Mouse (Mus musculus) bone marrow macrophage, adult 2 months (primary cell): ENCODE results near the gene Fzd1.

Experiments
- CTCF ChIP-seq: IDR thresholded peaks from 2 replicates; pipeline ENCODE4 v1.5.1; 2012; ENCODE audit warnings: low read depth, mild to moderate bottlenecking, low read length, moderate library complexity
- POLR2A ChIP-seq: IDR thresholded peaks from 2 replicates; pipeline ENCODE4 v1.6.1; 2012; ENCODE audit warnings: mild to moderate bottlenecking, low read depth, low read length, borderline replicate concordance

DNA sequence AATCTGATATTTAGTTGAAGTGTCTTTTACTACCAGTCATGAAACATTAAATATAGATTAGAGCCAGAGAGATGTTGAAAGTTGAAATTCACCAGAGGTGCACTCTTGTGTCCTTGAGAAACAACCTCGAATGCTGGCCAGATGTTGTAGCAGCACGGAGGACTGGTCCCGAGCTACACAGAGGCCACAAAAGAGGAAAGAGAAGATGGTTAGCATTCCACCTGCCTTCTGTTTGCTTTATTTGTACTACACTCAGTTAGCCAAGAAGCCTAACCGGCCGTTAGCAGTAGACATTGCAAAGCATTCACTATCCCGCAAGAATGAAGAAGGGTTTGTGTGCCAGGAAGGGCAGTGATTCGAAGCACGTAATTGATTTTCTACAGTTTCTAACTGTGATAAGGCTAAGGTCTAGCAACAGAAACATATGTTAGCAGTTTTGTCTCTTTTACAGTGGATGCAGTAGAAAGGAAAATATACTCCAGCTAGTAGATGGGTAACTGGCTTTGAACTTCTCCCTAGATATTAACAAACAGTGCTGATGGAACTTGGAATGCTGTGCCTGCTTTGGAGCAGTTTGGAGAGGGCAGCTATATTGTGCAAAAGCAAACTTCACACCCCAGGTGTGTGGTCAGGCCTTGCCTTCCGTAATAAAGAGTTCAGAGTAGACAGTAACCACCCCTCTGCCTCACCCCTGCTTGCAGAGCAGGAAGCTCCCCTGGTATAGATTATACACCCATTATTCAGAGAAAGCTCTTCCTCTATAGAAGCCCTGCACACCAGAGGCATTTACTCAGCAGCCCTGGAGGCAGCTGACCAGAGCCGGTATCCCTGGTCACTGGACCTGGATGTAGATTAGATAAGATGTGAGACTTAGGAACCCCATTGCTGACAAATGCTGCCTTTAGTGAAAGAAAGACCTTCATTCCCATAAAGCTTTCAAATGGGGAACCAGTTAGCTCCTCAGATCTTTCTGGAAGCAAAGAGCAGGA is 25.3 kb downstream of the Fzd1 start:
- TF ChIP-seq CTCF = no peak
- TF ChIP-seq POLR2A = no peak
